Mouse (Mus musculus) lung, postnatal 0 days (tissue): Measurements from ENCODE around the gene Olfr372.
"Not testable (repeated sequence)": the region's sequence is repeated elsewhere in the genome, so short reads cannot be mapped to it uniquely, and the experiment has no call there.

Experiments used
- CTCF ChIP-seq: IDR thresholded peaks from 2 replicates; pipeline ENCODE4 v1.5.1; 2016; ENCODE audit warnings: antibody characterized with exemption, mild to moderate bottlenecking
- EP300 ChIP-seq: IDR thresholded peaks from 2 replicates; pipeline ENCODE4 v1.6.1; 2016; ENCODE audit warnings: antibody characterized with exemption, mild to moderate bottlenecking, control low read depth

DNA sequence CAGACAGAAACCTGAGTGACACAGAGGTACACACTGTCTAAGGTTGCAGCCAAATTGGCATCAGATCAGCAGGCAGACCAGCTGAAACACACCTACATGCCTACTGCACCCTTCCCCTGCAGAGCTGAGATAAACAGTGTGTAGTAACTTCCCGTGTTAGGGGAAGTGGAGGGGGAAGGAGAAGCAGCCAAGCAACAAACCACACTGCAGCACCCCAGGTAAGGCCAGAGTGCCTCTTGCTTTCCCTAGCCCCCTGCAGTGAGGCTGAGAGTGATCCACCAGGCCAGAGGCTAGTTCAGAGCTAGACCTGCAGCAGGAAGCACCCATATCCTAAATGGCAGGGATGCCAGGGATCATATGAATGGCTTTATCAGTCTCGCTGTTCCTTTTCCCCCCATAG, 23.7 kb upstream of the Olfr372 start:
- TF ChIP-seq EP300, CTCF: not testable (repeated sequence)
